Mouse (Mus musculus) frontal cortex, postnatal 36 days (tissue): Measurements from ENCODE around the gene Cyp27a1.
A peak's percentile ranks its signal among the peaks of the same experiment; 100 is the strongest.

Experiments used
- DNase-seq, 2 experiments: peaks; one replicate each; pipeline ENCODE4 v3.0.0; 2022; ENCODE audit warnings: low spot score in 2 of 2

Gene Cyp27a1

GRCm38 (mm10) chr1:74718113-74718512 lies 4.7 kb downstream of the Cyp27a1 start:
- no peak for DNase-seq

GRCm38 (mm10) chr1:74719281-74719680 lies 5.9 kb downstream of the Cyp27a1 start:
- no peak for DNase-seq

- no peak for DNase-seq
These were observed 8.3 kb downstream of the Cyp27a1 start for GRCm38 (mm10) chr1:74721657-74722056.

GRCm38 (mm10) chr1:74723748-74724147 lies 10.4 kb downstream of the Cyp27a1 start:
- DNase-seq = no peak

- no peak for DNase-seq
These were observed 12.7 kb downstream of the Cyp27a1 start for GRCm38 (mm10) chr1:74726114-74726513.

GRCm38 (mm10) chr1:74726674-74727073 lies 13.3 kb downstream of the Cyp27a1 start:
- no peak for DNase-seq

GRCm38 (mm10) chr1:74728446-74728845 lies 15.1 kb downstream of the Cyp27a1 start:
- no peak for DNase-seq

GRCm38 (mm10) chr1:74736977-74737376 lies 23.6 kb downstream of the Cyp27a1 start:
- DNase-seq = no peak

- DNase-seq = no peak
These were observed 24.1 kb downstream of the Cyp27a1 start for GRCm38 (mm10) chr1:74737500-74737899.

- DNase-seq = no peak
These were observed 27.5 kb downstream of the Cyp27a1 start for GRCm38 (mm10) chr1:74740846-74741245.

- no peak for DNase-seq
These were observed 34.0 kb downstream of the Cyp27a1 start for GRCm38 (mm10) chr1:74747335-74747734.

GRCm38 (mm10) chr1:74748643-74749271 lies 35.4 kb downstream of the Cyp27a1 start, which contains the start of gene Prkag3:
Gene Prkag3 (minus strand): TSS chr1:74749221.
- DNase-seq = peak; percentile 26 to 38

- no peak for DNase-seq
These were observed 35.9 kb downstream of the Cyp27a1 start for GRCm38 (mm10) chr1:74749301-74749700.

- DNase-seq = peak in 1 of 2 experiments; percentile 39
These were observed 37.3 kb downstream of the Cyp27a1 start for GRCm38 (mm10) chr1:74750683-74751082.

GRCm38 (mm10) chr1:74752150-74752549 lies 38.8 kb downstream of the Cyp27a1 start:
- DNase-seq = no peak

- no peak for DNase-seq
These were observed 39.5 kb downstream of the Cyp27a1 start for GRCm38 (mm10) chr1:74752833-74753232.

GRCm38 (mm10) chr1:74753266-74753974 lies 40.0 kb downstream of the Cyp27a1 start:
- no peak for DNase-seq

- no peak for DNase-seq
These were observed 40.9 kb downstream of the Cyp27a1 start for GRCm38 (mm10) chr1:74754175-74754785.

GRCm38 (mm10) chr1:74759773-74760172 lies 46.4 kb downstream of the Cyp27a1 start:
- DNase-seq = peak in 1 of 2 experiments; percentile 63

GRCm38 (mm10) chr1:74763081-74763480 lies 49.7 kb downstream of the Cyp27a1 start:
- DNase-seq = peak; percentile 71 to 81

- DNase-seq = no peak
These were observed 57.5 kb downstream of the Cyp27a1 start for GRCm38 (mm10) chr1:74770727-74771466.

- DNase-seq = no peak
These were observed 58.1 kb downstream of the Cyp27a1 start for GRCm38 (mm10) chr1:74771467-74771844.

GRCm38 (mm10) chr1:74771845-74771930 lies 58.3 kb downstream of the Cyp27a1 start, which contains the start of gene Wnt6:
Gene Wnt6 (plus strand): TSS chr1:74771892.
- DNase-seq = no peak
